ENCODE assay signal across 11 mouse cellular contexts in genomic region chr5:107195751-107196395, GRCm38 (mm10).
DNase-seq lines count a peak whose midpoint lies in the region; ATAC-seq lines count a peak whose summit lies in the region.
"Had no signal": no experiment of that assay in that cellular context is flagged by ENCODE, and none has a peak within 500 bp of the region (broad histone marks: within the 10 kb centered on the region; RNA-seq: fewer than 3 reads in every experiment).

No protein-coding gene starts in this region.

- no peaks in the 10 kb centered on the region for H3K27me3 ChIP-seq in kidney, embryonic 16.5 days (ENCODE audit: insufficient read depth, low read length)
- no peaks in the 10 kb centered on the region for H3K27me3 ChIP-seq in embryonic facial prominence, embryonic 15.5 days
- H3K27me3 ChIP-seq: hindbrain, embryonic 15.5 days; midbrain, embryonic 12.5 days had no signal

- H3K4me1 ChIP-seq in kidney, embryonic 16.5 days (ENCODE audit: insufficient read depth, low read length) = peaks cover 35% of the 10 kb centered on the region
- peaks cover 58% of the 10 kb centered on the region for H3K4me1 ChIP-seq in embryonic facial prominence, embryonic 15.5 days
- H3K4me1 ChIP-seq: hindbrain, embryonic 15.5 days; midbrain, embryonic 12.5 days had no signal

- peak overlapping the region; percentile 7; the same call in 1 of the 2 replicates for H3K27ac ChIP-seq in kidney, embryonic 16.5 days (ENCODE audit: low read length)
- peak overlapping the region; percentile 73 for H3K27ac ChIP-seq in embryonic facial prominence, embryonic 15.5 days (replicated peaks)
- H3K27ac ChIP-seq: hindbrain, embryonic 15.5 days; midbrain, embryonic 12.5 days had no signal

- intact Hi-C loops in left cerebral cortex, postnatal 14 days (cut with DNase I) = no loop called here

- ATAC-seq in kidney, embryonic 16.5 days (ENCODE audit: low FRiP score, low TSS enrichment) = peak; percentile 63
- ATAC-seq in embryonic facial prominence, embryonic 15.5 days (ENCODE audit: insufficient number of reproducible peaks, low FRiP score, low TSS enrichment, low read depth) = peak; percentile 81
- ATAC-seq in erythroblast, adult 5-6 weeks (replicated peaks; ENCODE audit: low FRiP score, poor library complexity, severe bottlenecking) = no peak

- WGBS in kidney, embryonic 16.5 days = 15% methylated on average over 12 of the region's 12 CpGs
- 13% methylated on average over 12 of the region's 12 CpGs for WGBS in embryonic facial prominence, embryonic 15.5 days

- H3K4me2 ChIP-seq in kidney, embryonic 16.5 days (replicated peaks; ENCODE audit: low read depth, low read length) = no peak overlapping the region
- H3K4me2 ChIP-seq in embryonic facial prominence, embryonic 15.5 days (replicated peaks) = 0 out of 2 replicates have a peak overlapping the region, but pooled peaks have one; percentile 1
- H3K4me2 ChIP-seq: hindbrain, embryonic 15.5 days; midbrain, embryonic 12.5 days had no signal

- H3K36me3 ChIP-seq in kidney, embryonic 16.5 days (ENCODE audit: insufficient read depth, low read length) = no peaks in the 10 kb centered on the region; the same call in 1 of the 2 replicates
- H3K36me3 ChIP-seq in embryonic facial prominence, embryonic 15.5 days = 0 out of 2 replicates have a peak, but pooled peaks cover 3% of the 10 kb centered on the region
- H3K36me3 ChIP-seq: hindbrain, embryonic 15.5 days; midbrain, embryonic 12.5 days had no signal

- DNase-seq in kidney, postnatal 10 days = no peak
- peak; percentile 86 for DNase-seq in embryo, embryonic 11 days
- peak; percentile 41 for DNase-seq in lung, postnatal 14 days
- no peak for DNase-seq in left cerebral cortex, postnatal 14 days (ENCODE audit: low spot score in 2 of 2)
- DNase-seq in thymus, adult 18-20 months = no peak

- no peak overlapping the region for H3K9ac ChIP-seq in kidney, embryonic 16.5 days (replicated peaks; ENCODE audit: low read length)
- H3K9ac ChIP-seq in embryonic facial prominence, embryonic 15.5 days = no peak overlapping the region
- H3K9ac ChIP-seq: hindbrain, embryonic 15.5 days; midbrain, embryonic 12.5 days had no signal

- H3K9me3 ChIP-seq in kidney, embryonic 16.5 days (ENCODE audit: low read length) = 0 out of 2 replicates have a peak, but pooled peaks cover 2% of the 10 kb centered on the region
- H3K9me3 ChIP-seq in embryonic facial prominence, embryonic 15.5 days (replicated peaks) = no peaks in the 10 kb centered on the region
- H3K9me3 ChIP-seq: hindbrain, embryonic 15.5 days; midbrain, embryonic 12.5 days had no signal

- no peak overlapping the region for H3K4me3 ChIP-seq in kidney, embryonic 16.5 days (ENCODE audit: low read length)
- no peak overlapping the region for H3K4me3 ChIP-seq in embryonic facial prominence, embryonic 15.5 days (replicated peaks)
- H3K4me3 ChIP-seq: erythroblast, embryonic 14.5 days; hindbrain, embryonic 15.5 days; midbrain, embryonic 12.5 days had no signal

Comparison
In these comparisons a context has a peak if more than half of its experiments do, and no peak if none do; other contexts are left out.
1. DNase-seq: peak in embryo, embryonic 11 days (single experiment) and lung, postnatal 14 days (single experiment); none in kidney, postnatal 10 days (single experiment), left cerebral cortex, postnatal 14 days (0 of 2) and thymus, adult 18-20 months (0 of 2).